Mouse (Mus musculus) megakaryocyte, adult 5-6 weeks (primary cell): ENCODE measurements at regions not wholly inside any gene's neighbourhood (a gene's known extent, or its start where the extent isn't known, plus 50 kb on each side); places are given as distances from the start of the nearest gene placed in this dataset.
"Not testable (repeated sequence)": the region's sequence is repeated elsewhere in the genome, so short reads cannot be mapped to it uniquely, and the experiment has no call there.

Experiments
- ATAC-seq: 2 replicates; pipeline ENCODE4 v1.8.0; 2016; ENCODE audit warnings: mild to moderate bottlenecking, inconsistent platforms; ENCODE audit not compliant: poor library complexity, severe bottlenecking

DNA sequence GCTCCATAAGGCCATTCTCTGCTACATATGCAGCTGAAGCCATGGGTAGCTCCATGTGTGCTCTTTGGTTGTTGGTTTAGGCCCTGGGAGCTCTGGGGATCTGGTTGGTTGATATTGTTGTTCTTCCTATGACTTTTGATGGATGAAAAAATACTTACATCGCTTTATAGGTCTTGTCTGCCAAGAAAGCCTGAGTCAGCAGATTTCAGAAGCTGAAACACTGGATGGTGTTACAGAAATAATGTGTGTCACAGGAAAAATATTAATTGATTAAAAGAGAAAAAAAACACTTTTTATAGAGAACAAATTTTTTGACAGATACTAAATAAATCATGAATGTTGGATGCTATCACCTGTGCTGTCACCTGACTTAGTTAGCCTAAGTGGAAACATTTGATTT is 52.4 kb upstream of the Plxna2 start:
- no peak for ATAC-seq

DNA sequence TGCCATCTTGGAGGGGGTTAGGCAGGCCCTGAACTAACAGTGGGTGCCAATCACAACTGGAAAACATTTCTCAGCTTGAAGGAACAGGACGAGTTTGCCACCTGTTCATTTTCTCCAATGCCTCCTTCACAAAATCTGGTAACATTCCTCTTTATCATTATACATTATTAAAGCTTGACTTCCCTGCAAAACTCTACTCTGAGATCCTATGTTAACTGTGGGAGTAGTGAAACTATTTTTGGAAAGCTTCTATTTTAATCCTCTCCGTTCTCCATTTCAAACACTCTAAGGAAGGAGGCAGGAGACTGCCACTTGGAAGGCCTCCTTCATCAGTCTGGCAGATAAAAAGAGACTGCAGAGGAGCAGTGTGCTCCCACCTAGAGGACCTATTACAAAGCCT is 54.1 kb upstream of the Plxna2 start:
- ATAC-seq: no peak

DNA sequence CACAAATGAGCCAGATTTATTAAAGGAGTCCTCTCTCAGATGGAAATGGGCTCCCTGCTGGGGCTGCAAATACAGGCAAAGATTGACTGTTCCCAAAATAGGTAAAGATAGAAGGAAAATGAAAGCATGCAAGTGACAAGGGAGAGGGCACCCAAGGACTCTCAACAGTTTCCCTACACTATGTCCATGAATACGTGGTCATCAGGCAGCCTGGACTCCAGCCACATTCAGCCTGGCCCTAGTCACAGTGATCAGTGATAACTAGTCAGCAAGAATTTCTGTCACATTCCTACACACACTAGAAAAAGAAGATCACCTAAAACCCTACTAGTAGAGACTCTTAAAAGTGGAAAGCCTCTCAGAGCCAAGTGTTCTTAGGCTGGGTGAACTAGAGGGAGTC is 56.9 kb upstream of the Plxna2 start:
- ATAC-seq: no peak

DNA sequence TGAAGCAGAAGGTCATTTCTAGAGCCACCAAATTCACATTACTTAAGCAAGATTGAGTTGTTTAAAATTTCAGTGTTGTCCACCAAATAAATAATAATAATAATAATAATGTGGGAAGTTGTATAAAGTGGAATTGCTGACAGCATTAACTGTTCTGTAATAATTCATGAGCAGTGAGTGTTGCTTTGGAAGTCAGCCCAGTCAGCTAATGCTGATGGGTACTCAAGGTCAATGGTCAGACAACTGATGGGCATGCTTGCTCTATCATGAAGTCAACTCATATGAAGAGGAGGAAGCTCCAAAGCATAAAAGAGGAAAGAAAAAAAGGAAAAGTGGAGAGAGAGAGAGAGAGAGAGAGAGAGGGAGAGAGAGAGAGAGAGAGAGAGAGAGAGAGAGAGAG is 69.4 kb upstream of the Plxna2 start:
- ATAC-seq: no peak

DNA sequence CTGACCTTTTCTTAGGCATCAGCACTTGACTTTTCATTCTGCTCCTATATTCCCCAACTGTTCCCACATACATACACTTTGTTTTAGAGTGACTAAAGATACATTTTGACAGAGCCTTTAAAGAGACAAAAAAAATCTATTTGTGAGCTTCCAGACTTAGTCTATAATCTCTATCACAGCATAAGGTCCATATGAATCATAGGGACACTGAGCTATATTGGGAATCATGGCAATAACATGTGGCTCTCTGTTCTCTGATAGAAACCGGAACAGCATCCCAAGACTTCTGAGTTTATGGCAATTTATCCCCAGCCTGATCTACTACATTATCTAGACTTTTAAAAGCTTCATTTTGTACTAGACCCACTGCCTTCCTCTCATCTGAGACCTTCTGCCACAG is 69.8 kb upstream of the Plxna2 start:
- ATAC-seq: no peak

DNA sequence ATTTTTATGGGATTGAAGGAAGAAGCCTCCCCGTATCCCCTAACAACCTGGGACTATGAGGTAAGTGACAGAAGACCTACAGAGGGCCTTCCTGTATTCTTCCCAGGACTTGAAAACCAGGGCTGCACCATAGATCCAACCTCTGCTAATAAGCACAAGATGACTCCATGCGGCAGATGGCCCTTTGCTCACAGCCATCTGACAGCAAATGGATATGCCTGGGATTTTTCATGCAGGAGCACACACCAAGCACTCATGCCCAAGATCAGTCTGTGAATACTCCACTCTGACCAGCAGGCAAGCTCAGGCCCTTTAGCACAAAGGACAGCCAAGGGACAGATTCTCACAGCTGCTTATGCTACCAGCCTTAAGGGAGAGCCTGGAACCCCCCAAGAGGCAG is 77.1 kb upstream of the Plxna2 start:
- ATAC-seq: no peak

DNA sequence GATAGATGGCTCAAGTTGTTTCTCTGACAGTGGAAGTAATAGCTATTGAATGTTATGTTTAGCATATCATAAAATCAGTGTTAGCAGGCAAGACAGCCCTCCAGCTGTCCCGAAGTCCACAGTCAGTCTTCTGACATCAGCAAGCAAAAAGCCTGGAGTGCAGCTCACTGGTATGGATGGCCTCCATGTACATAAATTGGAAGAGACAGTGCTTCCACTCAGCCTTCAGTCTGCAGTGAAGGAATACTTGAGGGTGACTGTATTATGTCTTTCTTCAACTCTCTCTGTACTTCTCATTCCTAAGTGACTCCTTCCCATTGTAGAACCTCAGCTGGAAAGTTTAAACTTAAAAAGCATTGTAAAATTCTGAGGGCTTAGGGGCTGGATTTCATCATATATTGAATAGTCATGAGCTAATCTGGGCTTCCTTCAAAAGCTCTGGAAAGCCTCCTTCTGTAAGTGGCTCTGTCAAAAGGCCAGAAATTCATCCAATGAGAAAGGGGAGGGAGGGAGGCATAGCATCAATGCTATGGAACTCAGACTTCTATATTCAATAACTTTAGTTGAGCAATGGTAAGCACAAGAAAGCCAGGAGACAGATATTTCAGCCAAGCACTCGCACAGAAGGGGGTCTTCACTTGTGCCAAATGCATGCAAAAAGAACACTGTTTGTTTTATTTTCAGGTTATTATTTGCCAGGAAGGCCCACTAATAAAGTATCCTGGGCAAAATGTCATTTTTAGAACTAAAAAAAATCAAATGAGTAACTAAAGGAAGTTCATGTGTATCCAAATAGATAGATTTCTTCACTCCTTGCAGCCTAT is 90.5 kb upstream of the Plxna2 start:
- ATAC-seq: no peak

DNA sequence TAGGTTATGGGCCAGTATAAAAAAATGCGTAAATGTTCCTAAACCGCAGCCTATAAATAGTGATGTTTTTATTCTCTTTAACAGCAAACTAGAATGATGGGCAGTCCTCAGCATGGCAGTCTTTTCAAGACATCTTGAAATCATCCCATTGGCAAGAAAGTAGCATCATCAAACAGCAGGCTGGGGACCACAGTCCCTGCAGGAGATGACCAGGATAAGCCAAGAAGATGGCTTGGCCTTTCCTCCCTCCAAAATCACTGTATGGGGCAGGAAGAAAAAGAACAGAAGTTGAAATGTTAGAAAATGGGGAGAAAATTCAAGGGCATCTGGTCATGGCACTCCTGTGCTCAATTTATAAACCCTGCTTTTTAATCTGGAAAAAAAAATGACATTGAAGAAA is 93.0 kb upstream of the Plxna2 start:
- ATAC-seq: no peak

DNA sequence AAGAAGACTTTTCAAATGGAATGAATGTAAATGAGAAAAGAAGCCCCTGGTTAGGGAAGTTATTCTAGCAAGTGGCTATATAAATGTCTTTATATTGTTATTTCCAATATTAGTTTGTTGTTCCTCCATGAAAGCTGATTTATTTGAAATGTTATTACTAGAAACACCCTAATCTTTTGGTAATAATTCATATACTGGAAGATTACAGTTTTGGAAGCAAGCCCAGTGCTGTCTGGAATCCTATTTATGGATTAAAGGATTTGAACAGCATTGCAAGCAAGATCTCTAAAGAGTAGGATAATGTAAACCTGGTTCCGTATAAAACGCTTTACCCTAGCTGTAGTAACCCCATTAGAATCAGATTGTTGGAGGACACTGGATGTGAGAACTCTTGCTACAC is 96.8 kb upstream of the Plxna2 start:
- no peak for ATAC-seq

DNA sequence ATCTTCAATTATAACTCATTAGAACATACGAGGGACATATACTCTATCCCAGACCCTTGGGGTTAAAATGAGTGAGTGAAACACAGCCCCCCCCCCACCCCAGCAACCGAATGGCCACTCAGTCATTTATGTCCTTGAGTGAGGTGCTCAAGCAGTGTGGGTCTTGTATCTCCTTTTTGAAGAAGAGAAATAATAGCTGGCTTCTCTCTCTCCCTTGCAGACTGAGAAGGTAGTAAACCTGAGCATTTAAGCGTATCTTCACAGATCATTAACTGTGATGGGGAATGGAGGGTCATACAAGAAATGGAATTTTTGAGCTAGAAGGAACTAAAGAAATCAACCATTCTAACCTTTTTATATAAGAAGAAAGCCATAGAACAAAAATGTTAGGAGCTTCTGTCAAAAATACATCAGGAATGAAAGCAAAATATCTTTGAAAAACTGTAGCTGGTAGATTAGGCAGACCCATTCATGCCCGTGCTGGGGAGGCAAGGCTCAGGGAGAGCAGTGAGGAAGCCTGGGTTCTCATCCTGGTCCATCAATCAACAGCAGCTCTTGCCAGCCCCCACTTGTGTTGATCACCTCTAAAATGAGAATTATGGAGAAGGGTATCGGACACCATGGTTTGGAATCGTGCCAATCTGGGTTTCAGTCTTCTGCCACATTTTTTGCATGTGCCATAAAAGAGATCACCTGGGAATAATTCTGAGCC is 98.4 kb upstream of the Plxna2 start:
- no peak for ATAC-seq

DNA sequence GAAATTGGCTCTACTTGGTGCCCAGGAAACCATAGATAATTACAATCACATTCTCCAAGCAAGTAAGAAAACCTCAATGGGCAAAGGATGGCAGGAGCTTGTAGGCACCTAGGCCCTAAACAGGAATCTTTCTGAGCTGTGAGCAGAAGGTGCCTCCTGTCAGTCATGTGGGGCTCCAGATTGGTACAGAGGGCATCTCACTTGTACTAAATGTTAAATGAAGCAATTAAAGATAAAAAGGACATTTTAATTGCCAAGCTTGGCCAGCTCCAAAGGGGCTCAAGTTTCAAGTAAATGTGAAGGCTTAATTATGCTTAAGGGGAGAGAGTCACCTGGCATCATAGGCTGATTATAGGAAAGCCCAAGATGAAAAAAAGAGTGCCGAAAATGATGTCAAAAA is 101.9 kb upstream of the Plxna2 start:
- ATAC-seq: no peak

DNA sequence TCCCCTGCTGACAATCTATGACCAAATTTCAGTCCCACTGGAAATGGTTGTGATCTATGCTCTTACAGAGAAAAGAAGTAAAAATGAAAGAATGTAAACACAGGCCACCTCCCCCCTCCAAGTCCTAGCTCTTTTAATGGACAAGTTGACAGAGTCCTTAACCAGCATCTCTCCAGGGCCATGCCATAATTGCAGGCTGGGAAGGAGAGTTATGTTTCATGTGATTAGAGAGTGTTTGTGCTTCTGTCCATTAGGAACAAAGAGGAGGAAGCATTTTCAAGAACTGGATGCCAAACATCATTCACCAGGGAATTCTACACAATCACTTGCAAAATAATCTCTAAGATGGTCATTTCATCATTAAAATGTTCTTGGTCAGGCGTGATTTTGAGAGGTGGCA is 109.7 kb upstream of the Plxna2 start:
- no peak for ATAC-seq

DNA sequence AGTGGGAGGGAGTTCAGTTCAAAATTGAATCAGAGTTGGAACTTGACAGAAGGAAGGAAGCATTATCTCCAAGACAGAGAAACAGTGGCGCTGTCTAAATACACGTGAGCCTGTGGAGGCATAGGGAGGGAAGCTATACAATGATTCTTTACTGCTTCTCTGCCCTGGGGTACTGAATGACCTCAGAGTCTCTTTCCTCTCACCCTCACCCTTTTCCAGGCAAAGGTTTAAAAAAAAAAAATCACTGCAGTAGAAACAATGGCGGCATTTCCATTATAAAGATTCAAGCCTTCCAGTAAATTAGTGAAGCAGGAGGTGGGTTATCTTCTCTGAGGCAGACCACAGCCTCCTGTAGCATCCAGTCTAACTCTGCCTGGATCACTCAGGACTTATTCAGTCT is 112.2 kb upstream of the Plxna2 start:
- ATAC-seq: no peak

DNA sequence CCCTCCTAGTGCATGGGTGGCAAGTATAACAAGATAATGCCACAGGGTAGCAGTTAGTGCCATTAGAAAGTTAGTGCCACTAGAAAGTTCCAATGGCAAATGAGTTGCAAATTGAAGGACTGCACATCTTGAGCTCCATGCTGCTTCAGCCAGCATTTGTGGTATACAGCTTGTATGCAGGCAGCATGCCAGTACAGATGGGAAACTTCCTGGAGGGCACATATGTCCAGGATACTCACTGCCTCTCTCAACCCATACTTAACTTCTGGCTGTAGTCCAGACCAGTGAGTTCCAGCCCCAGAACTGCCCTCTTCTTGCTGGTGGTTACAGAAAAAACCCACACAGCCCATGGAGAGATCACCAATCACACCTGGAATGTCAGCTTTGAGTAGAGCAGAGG is 113.8 kb upstream of the Plxna2 start:
- ATAC-seq: no peak

DNA sequence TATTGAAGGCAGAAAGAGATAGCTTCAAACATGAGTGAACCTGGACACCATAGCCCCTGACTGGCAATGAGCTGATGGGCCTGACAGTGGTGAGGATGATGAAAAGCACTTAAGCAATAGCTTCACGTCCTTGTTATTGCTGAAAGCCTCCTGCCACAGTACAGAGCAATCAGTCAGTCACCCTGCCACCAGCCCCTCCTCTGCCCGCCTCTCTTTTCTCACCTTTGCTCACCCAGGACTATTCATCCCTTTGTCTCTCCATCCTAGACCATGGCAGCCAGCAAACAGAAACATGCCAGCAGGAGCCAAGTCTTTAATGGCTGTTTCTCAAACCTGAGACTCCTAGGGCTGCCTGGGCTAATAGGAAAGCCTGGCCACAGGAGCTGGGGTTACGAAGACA is 114.5 kb upstream of the Plxna2 start:
- no peak for ATAC-seq

DNA sequence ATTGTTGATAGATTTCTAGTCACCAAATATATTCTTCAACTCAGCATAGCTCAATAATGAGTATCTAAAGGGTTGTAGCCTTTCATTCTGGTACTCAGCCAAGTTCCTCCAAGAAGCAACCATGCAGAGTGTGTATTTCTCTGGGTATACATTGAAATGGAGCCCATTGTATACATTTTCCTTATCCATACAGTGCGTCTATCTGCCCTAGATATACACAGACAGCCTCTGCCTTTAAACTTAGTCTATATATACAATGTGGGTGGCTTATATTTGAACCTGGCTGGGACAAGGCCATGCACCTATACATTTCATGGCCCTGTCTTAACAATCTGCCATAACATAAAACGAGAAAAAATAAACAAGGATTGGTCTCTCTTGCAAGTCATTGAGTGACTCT is 121.6 kb upstream of the Plxna2 start:
- ATAC-seq: no peak

DNA sequence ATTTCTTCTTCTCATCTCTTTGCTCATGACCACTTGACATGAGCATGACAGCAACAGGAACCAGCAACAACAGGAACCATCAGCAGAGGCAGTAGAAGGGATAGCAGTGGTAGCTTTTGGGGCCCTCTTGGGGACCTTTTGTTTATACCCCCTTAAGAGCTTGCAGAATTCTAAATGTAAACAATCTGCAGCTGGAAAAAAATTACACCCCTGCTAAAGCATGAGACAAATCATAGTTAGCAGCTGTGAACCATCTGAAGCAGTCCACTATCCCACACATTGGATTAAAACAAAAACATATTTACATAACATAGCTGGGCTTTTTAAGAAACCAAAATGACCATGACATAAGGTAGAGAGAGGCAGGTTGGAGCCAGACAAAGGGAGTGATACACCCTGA is 126.9 kb upstream of the Plxna2 start:
- ATAC-seq: no peak

DNA sequence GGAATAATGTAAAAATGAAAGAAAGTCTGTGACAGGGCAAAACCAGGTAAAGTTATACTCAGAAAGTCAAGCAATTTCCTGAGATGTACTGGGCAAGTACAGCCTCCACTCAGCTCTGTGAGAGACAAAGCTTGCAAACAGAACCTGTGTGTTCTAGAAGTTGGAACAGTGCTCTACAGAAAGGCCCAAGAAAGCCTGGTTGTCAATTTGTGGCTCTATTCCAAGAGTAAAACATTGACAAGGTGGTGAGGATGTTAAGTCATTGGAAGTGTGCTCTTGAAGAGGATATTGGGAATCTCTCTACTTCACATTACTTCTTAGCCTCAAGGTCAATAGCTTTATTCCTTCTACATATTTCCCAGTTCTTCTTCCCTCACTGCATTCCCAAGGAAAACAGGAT is 129.9 kb upstream of the Plxna2 start:
- no peak for ATAC-seq

DNA sequence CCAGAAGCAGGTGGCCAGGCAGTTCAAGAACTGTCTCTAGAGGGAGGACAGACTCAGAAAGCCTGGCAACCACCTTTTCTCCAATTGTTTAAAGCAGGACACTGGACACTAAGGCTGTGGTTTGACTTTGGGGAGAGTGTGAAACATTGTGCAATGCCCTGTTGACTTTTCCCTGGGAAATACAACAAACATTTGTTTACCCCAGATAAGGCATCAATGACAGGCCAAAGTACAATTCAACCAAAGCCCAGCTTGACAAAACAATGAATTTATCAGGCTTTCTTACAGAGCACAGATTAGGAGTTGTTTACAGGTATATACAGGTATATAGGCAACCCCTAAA is 135.3 kb upstream of the Plxna2 start:
- no peak for ATAC-seq

DNA sequence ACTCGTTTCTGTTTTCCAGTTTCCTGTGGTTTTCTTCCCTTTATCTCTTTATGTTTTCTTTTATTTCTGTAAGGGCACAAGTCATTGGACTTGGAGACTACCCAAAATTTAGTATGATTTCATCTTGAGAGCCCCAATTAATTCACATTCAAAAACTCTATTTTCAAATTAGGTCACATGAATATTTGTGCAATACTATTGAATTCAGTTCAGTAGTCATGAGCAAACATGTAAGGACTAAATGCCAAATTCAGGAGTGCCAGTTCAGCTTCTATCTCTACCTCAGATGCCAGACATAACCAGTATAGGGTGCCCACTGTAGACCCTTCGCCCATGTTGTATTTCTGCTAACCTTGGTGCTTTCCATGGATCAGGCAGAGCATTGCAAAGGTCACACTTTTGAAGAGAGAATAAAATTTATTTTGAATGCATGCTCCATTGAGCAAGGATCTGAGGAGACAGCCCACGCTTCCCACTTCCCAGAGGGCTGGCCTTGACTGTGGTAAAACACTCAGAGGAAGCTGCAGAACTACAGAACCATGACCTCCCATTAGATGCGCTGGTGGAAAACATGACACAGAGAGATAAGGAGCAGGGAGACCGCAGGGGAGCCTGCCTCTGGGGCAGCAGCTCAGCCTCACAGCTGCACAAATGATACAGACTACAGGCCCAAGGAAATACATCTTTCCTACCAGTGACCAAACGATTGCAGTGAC is 135.9 kb upstream of the Plxna2 start:
- no peak for ATAC-seq

DNA sequence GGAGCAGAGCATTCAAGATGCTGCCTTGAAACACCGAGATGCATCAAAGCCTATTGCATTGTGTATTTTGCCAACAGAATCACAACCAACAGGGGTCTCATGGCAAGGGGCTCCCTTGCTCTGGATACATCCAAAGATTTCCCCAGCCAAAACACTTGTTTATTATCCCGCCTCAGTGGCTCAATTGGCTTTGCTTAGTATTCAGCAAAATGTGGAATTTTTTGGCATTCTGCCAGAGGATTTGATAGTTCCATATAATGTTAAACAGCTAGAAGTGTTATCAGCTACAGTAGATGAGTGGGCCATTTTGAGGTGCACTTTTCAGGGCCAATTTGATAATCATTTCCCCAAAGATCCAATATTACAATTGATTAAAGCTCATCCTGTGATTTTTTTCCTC is 146.7 kb upstream of the Plxna2 start:
- ATAC-seq: not testable (repeated sequence)

DNA sequence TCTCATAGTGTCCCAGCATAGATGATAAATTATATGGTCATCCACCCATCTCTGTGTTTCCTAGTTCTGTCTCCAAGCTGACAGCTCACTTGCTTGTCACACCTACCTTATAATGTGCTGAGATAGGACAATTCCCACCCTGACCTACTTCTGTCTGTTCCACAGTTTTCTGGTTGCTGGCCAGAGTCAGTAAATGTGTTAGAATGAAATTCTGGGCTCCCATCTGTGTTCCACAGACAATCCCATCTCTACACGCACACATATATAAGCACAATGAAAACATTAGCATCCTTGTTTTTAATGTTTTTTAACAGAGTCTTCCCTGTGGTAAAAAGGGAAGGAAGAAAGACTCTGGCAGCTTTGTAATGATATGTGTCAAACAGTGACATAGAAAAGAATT is 165.5 kb upstream of the Plxna2 start:
- ATAC-seq: no peak
